Mouse (Mus musculus) ovary, postnatal 36 days (tissue): Measurements from ENCODE around the gene Vmn1r23.
"Not testable (repeated sequence)": the region's sequence is repeated elsewhere in the genome, so short reads cannot be mapped to it uniquely, and the experiment has no call there.

Experiments used
- DNase-seq: peaks from one replicate; pipeline ENCODE4 v3.0.0; 2022; ENCODE audit warnings: low spot score, mixed read lengths

The Vmn1r23 gene

GRCm38 (mm10) chr6:57926738-57927137 lies at the start of gene Vmn1r23:
TSS of gene Vmn1r23 (minus strand) at chr6:57926838.
- no peak for DNase-seq

GRCm38 (mm10) chr6:57961403-57961802 lies 34.8 kb upstream of the Vmn1r23 start, which contains the start of gene Vmn1r24:
TSS of gene Vmn1r24 (minus strand) at chr6:57961503.
- not testable (repeated sequence) for DNase-seq

- no peak for DNase-seq
These were observed 18.7 kb downstream of the Vmn1r23 start, which contains the start of gene Vmn1r22 for GRCm38 (mm10) chr6:57907928-57908327. TSS of gene Vmn1r22 (minus strand) at chr6:57908028.
